Mouse (Mus musculus) spleen, postnatal 4 days (tissue): ENCODE results near the gene Fbln1.

ENCODE experiments used
- DNase-seq, 2 experiments: peaks; one replicate each; pipeline ENCODE4 v3.0.0; 2022; ENCODE audit warnings: low spot score in 2 of 2

Fbln1 gene

GRCm38 (mm10) chr15:85238821-85239745 lies 33.3 kb downstream of the Fbln1 start:
- DNase-seq, result no peak

GRCm38 (mm10) chr15:85240086-85240485 lies 34.3 kb downstream of the Fbln1 start:
- no peak for DNase-seq

- DNase-seq, result no peak
Measured at GRCm38 (mm10) chr15:85241856-85242255, 36.1 kb downstream of the Fbln1 start.

GRCm38 (mm10) chr15:85244414-85245161 lies 38.8 kb downstream of the Fbln1 start:
- no peak for DNase-seq

- DNase-seq, result no peak
Measured at GRCm38 (mm10) chr15:85245241-85246010, 39.7 kb downstream of the Fbln1 start.

GRCm38 (mm10) chr15:85246016-85246415 lies 40.3 kb downstream of the Fbln1 start:
- DNase-seq, result no peak

GRCm38 (mm10) chr15:85246936-85247335 lies 41.2 kb downstream of the Fbln1 start:
- DNase-seq, result no peak

- DNase-seq, result no peak
Measured at GRCm38 (mm10) chr15:85248311-85248710, 42.6 kb downstream of the Fbln1 start.

GRCm38 (mm10) chr15:85249252-85249651 lies 43.5 kb downstream of the Fbln1 start:
- no peak for DNase-seq

- DNase-seq, result no peak
Measured at GRCm38 (mm10) chr15:85250436-85250835, 44.7 kb downstream of the Fbln1 start.

- DNase-seq, result no peak
Measured at GRCm38 (mm10) chr15:85252476-85252875, 46.7 kb downstream of the Fbln1 start.

- DNase-seq, result peak; percentile 56 to 81
Measured at GRCm38 (mm10) chr15:85257775-85258429, 52.2 kb downstream of the Fbln1 start.

- DNase-seq, result no peak
Measured at GRCm38 (mm10) chr15:85262805-85263204, 57.1 kb downstream of the Fbln1 start.

GRCm38 (mm10) chr15:85266729-85267434 lies 61.1 kb downstream of the Fbln1 start:
- peak; percentile 60 to 87 for DNase-seq

- no peak for DNase-seq
Measured at GRCm38 (mm10) chr15:85267891-85268290, 62.1 kb downstream of the Fbln1 start.

- no peak for DNase-seq
Measured at GRCm38 (mm10) chr15:85272988-85273387, 67.2 kb downstream of the Fbln1 start.

- DNase-seq, result no peak
Measured at GRCm38 (mm10) chr15:85277221-85277620, 71.5 kb downstream of the Fbln1 start.

GRCm38 (mm10) chr15:85278986-85279385 lies 73.2 kb downstream of the Fbln1 start:
- no peak for DNase-seq

GRCm38 (mm10) chr15:85282021-85282420 lies 76.3 kb downstream of the Fbln1 start:
- no peak for DNase-seq

- DNase-seq, result no peak
Measured at GRCm38 (mm10) chr15:85284651-85285050, 78.9 kb downstream of the Fbln1 start.

GRCm38 (mm10) chr15:85294632-85295031 lies 88.9 kb downstream of the Fbln1 start:
- DNase-seq, result no peak
